Mouse (Mus musculus): ENCODE measurements around the gene Gm20772.
"Not testable (repeated sequence)": the region's sequence is repeated elsewhere in the genome, so short reads cannot be mapped to it uniquely, and the experiment has no call there.

Gene Gm20772

GRCm38 (mm10) chrY:17874441-17874840, at the start of gene Gm20772, which contains the start of gene Gm20831:
Gene Gm20772, plus strand, starts transcription at chrY:17874741.
Gene Gm20831, plus strand, starts transcription at chrY:17874741.
- not testable (repeated sequence) for DNase-seq (ENCODE audit: extremely low spot score)

- DNase-seq (ENCODE audit: extremely low spot score): not testable (repeated sequence)
Measured at GRCm38 (mm10) chrY:17846166-17846565, 28.4 kb upstream of the Gm20772 start, which contains the start of gene Gm21904. Gene Gm21904, minus strand, starts transcription at chrY:17846266.
